Mouse (Mus musculus) embryonic facial prominence, embryonic 11.5 days (tissue): ENCODE data around the gene Grb2. TPM values are rescaled to one million over a fixed set of nuclear protein-coding genes. Genes with fewer than 3 reads are reported as not detected.

Experiments
- ATAC-seq: fragments of 200-750 bp; cut with Nextera tagmentation; replicated peaks from 2 replicates; pipeline ENCODE4 v1.8.0; 2017; ENCODE audit warnings: low read depth; ENCODE audit not compliant: insufficient number of reproducible peaks, low FRiP score, low TSS enrichment
- DNase-seq: peaks from one replicate; pipeline ENCODE4 v3.0.0-alpha.2; 2015; ENCODE audit warnings: low spot score
- H3K27ac ChIP-seq: fragments of 300-500 bp; sonication (generic); replicated peaks from 2 replicates; pipeline ENCODE4 v1.5.1; 2014; ENCODE audit warnings: mild to moderate bottlenecking, low read depth, low read length, control low read depth
- H3K27me3 ChIP-seq: fragments of 300-500 bp; sonication (generic); 2 replicates; pipeline ENCODE4 v1.6.1; 2014; ENCODE audit warnings: mild to moderate bottlenecking, low read length, moderate library complexity, mixed read lengths; ENCODE audit not compliant: control insufficient read depth, insufficient read depth
- H3K36me3 ChIP-seq: fragments of 300-500 bp; sonication (generic); replicated peaks from 2 replicates; pipeline ENCODE4 v1.6.1; 2014; ENCODE audit warnings: low read depth, mild to moderate bottlenecking, low read length, moderate library complexity, mixed read lengths; ENCODE audit not compliant: control insufficient read depth, insufficient read depth
- H3K4me1 ChIP-seq: fragments of 300-500 bp; sonication (generic); 2 replicates; pipeline ENCODE4 v1.6.1; 2014; ENCODE audit warnings: low read length, mixed read lengths; ENCODE audit not compliant: control insufficient read depth, insufficient read depth
- H3K4me2 ChIP-seq: fragments of 300-500 bp; sonication (generic); 2 replicates; pipeline ENCODE4 v1.6.1; 2014; ENCODE audit warnings: low read depth, mild to moderate bottlenecking, control low read depth, low read length, moderate library complexity
- H3K4me3 ChIP-seq: fragments of 300-500 bp; sonication (generic); 2 replicates; pipeline ENCODE4 v1.5.1; 2014; ENCODE audit warnings: low read depth, low read length, control low read depth
- H3K9ac ChIP-seq: fragments of 300-500 bp; sonication (generic); replicated peaks from 2 replicates; pipeline ENCODE4 v1.6.1; 2014; ENCODE audit warnings: mild to moderate bottlenecking, control low read depth, low read length
- H3K9me3 ChIP-seq: fragments of 300-500 bp; sonication (generic); replicated peaks from 2 replicates; pipeline ENCODE4 v1.6.1; 2016; ENCODE audit warnings: mild to moderate bottlenecking, low read length, inconsistent platforms, mixed read lengths; ENCODE audit not compliant: control insufficient read depth
- WGBS: fragments of 180-500 bp; shearing (Covaris S2); extraction: QIAGEN DNeasy Blood & Tissue Kit; methylation state at CpG from one replicate; pipeline ENCODE4 v1.1.7; 2014; 5-methylcytosine and 5-hydroxymethylcytosine counted together
- polyA plus RNA-seq: library from polyadenylated mRNA; unstranded; fragments of >200 nt; fragmentation: Nextera tagmentation; extraction: Ambion mirVana; gene quantifications from 2 replicates; pipeline ENCODE4 v1.2.1, GENCODE M21; 2014

Gene Grb2
- polyA plus RNA-seq, 1 experiment from 2014 or later, result 61.8 TPM

GRCm38 (mm10) chr11:115670451-115671050, 37.8 kb downstream of the Grb2 start:
- WGBS, result 38% methylated on average over 5 of the region's 5 CpGs
- peak; percentile 7 for DNase-seq
- no peaks in the 10 kb centered on the region for H3K36me3 ChIP-seq
- no peak for ATAC-seq
- no peaks in the 10 kb centered on the region for H3K9me3 ChIP-seq
- H3K4me3 ChIP-seq, result no peak overlapping the region
- no peaks in the 10 kb centered on the region for H3K4me1 ChIP-seq
- no peak overlapping the region for H3K9ac ChIP-seq
- no peak overlapping the region for H3K4me2 ChIP-seq
- no peak overlapping the region for H3K27ac ChIP-seq
- H3K27me3 ChIP-seq, result no peaks in the 10 kb centered on the region

GRCm38 (mm10) chr11:115663676-115664335, 44.6 kb downstream of the Grb2 start:
- Histone ChIP-seq H3K4me2 (no peak overlapping the region), H3K27me3 (no peaks in the 10 kb centered on the region), H3K9me3 (no peaks in the 10 kb centered on the region), H3K4me3 (no peak overlapping the region), H3K27ac (no peak overlapping the region), H3K9ac (no peak overlapping the region), H3K4me1 (no peaks in the 10 kb centered on the region), H3K36me3 (no peaks in the 10 kb centered on the region)
- ATAC-seq (no peak), DNase-seq (no peak)
- 79% methylated on average over 4 of the region's 4 CpGs for WGBS

GRCm38 (mm10) chr11:115660376-115660775, 48.0 kb downstream of the Grb2 start:
- no peaks in the 10 kb centered on the region for H3K36me3 ChIP-seq
- H3K27me3 ChIP-seq, result no peaks in the 10 kb centered on the region
- H3K4me2 ChIP-seq, result no peak overlapping the region
- H3K4me3 ChIP-seq, result no peak overlapping the region
- 96% methylated on average over 4 of the region's 4 CpGs for WGBS
- H3K9ac ChIP-seq, result no peak overlapping the region
- H3K27ac ChIP-seq, result no peak overlapping the region
- no peaks in the 10 kb centered on the region for H3K4me1 ChIP-seq
- ATAC-seq, result no peak
- DNase-seq, result no peak
- H3K9me3 ChIP-seq, result no peaks in the 10 kb centered on the region

GRCm38 (mm10) chr11:115658521-115658920, 49.9 kb downstream of the Grb2 start:
- WGBS, result 92% methylated on average over 6 of the region's 6 CpGs
- H3K9me3 ChIP-seq, result no peaks in the 10 kb centered on the region
- H3K27me3 ChIP-seq, result no peaks in the 10 kb centered on the region
- no peak overlapping the region for H3K27ac ChIP-seq
- ATAC-seq (no peak), DNase-seq (no peak)
- no peak overlapping the region for H3K9ac ChIP-seq
- H3K36me3 ChIP-seq, result no peaks in the 10 kb centered on the region
- H3K4me2 ChIP-seq, result no peak overlapping the region
- H3K4me3 ChIP-seq, result no peak overlapping the region
- no peaks in the 10 kb centered on the region for H3K4me1 ChIP-seq

- no peaks in the 10 kb centered on the region for H3K4me1 ChIP-seq
- H3K27ac ChIP-seq, result no peak overlapping the region
- H3K27me3 ChIP-seq, result no peaks in the 10 kb centered on the region
- H3K9me3 ChIP-seq, result no peaks in the 10 kb centered on the region
- H3K9ac ChIP-seq, result no peak overlapping the region
- H3K36me3 ChIP-seq, result no peaks in the 10 kb centered on the region
- WGBS, result 74% methylated on average over 2 of the region's 2 CpGs
- DNase-seq (no peak), ATAC-seq (no peak)
- no peak overlapping the region for H3K4me3 ChIP-seq
- no peak overlapping the region for H3K4me2 ChIP-seq
Observed at GRCm38 (mm10) chr11:115654128-115654527, 54.3 kb downstream of the Grb2 start.

- Histone ChIP-seq H3K4me3 (no peak overlapping the region), H3K9me3 (no peaks in the 10 kb centered on the region), H3K36me3 (no peaks in the 10 kb centered on the region), H3K27ac (no peak overlapping the region), H3K9ac (no peak overlapping the region), H3K4me1 (no peaks in the 10 kb centered on the region), H3K27me3 (no peaks in the 10 kb centered on the region), H3K4me2 (no peak overlapping the region)
- DNase-seq, result no peak
- no peak for ATAC-seq
- 90% methylated on average over 3 of the region's 3 CpGs for WGBS
Observed at GRCm38 (mm10) chr11:115653194-115653593, 55.2 kb downstream of the Grb2 start.

GRCm38 (mm10) chr11:115651680-115652079, 56.7 kb downstream of the Grb2 start:
- no peaks in the 10 kb centered on the region for H3K36me3 ChIP-seq
- no peak overlapping the region for H3K9ac ChIP-seq
- H3K4me3 ChIP-seq, result no peak overlapping the region
- WGBS, result 85% methylated on average over 3 of the region's 3 CpGs
- DNase-seq (no peak), ATAC-seq (no peak)
- no peaks in the 10 kb centered on the region for H3K27me3 ChIP-seq
- H3K9me3 ChIP-seq, result no peaks in the 10 kb centered on the region
- H3K27ac ChIP-seq, result no peak overlapping the region
- H3K4me2 ChIP-seq, result no peak overlapping the region
- H3K4me1 ChIP-seq, result no peaks in the 10 kb centered on the region

- H3K4me1 ChIP-seq, result no peaks in the 10 kb centered on the region
- no peaks in the 10 kb centered on the region for H3K9me3 ChIP-seq
- no peak overlapping the region for H3K9ac ChIP-seq
- H3K4me2 ChIP-seq, result no peak overlapping the region
- H3K27me3 ChIP-seq, result no peaks in the 10 kb centered on the region
- no peak overlapping the region for H3K27ac ChIP-seq
- ATAC-seq (no peak), DNase-seq (no peak)
- 64% methylated on average over 10 of the region's 10 CpGs for WGBS
- no peak overlapping the region for H3K4me3 ChIP-seq
- no peaks in the 10 kb centered on the region for H3K36me3 ChIP-seq
Observed at GRCm38 (mm10) chr11:115649706-115650105, 58.7 kb downstream of the Grb2 start.
